Mouse (Mus musculus) intestine, embryonic 16.5 days (tissue): Measurements from ENCODE around the gene Rdh12. TPM values are rescaled to one million over a fixed set of nuclear protein-coding genes. Genes with fewer than 3 reads are reported as not detected.

Source experiments
- ATAC-seq: fragments of 200-750 bp; cut with Nextera tagmentation; 2 replicates; pipeline ENCODE4 v1.8.0; 2017; ENCODE audit warnings: moderate TSS enrichment, moderate library complexity
- H3K27ac ChIP-seq: fragments of 300-500 bp; sonication (generic); 2 replicates; pipeline ENCODE4 v1.5.1; 2014; ENCODE audit warnings: mild to moderate bottlenecking, low read length
- H3K27me3 ChIP-seq: fragments of 300-500 bp; sonication (generic); replicated peaks from 2 replicates; pipeline ENCODE4 v1.6.1; 2014; ENCODE audit warnings: low read length, control low read depth, mixed read lengths; ENCODE audit not compliant: control insufficient read depth, insufficient read depth
- H3K36me3 ChIP-seq: fragments of 300-500 bp; sonication (generic); 2 replicates; pipeline ENCODE4 v1.6.1; 2014; ENCODE audit warnings: low read length, control low read depth; ENCODE audit not compliant: control insufficient read depth, insufficient read depth
- H3K4me1 ChIP-seq: fragments of 300-500 bp; sonication (generic); 2 replicates; pipeline ENCODE4 v1.6.1; 2014; ENCODE audit warnings: low read length, control low read depth, mixed read lengths; ENCODE audit not compliant: control insufficient read depth, insufficient read depth
- H3K4me2 ChIP-seq: fragments of 300-500 bp; sonication (generic); 2 replicates; pipeline ENCODE4 v1.6.1; 2014; ENCODE audit warnings: low read depth, low read length, control low read depth
- H3K4me3 ChIP-seq: fragments of 300-500 bp; sonication (generic); 2 replicates; pipeline ENCODE4 v1.5.1; 2014; ENCODE audit warnings: mild to moderate bottlenecking, low read length
- H3K9ac ChIP-seq: fragments of 300-500 bp; sonication (generic); 2 replicates; pipeline ENCODE4 v1.6.1; 2014; ENCODE audit warnings: low read depth, low read length
- H3K9me3 ChIP-seq: fragments of 300-500 bp; sonication (generic); 2 replicates; pipeline ENCODE4 v1.6.1; 2016; ENCODE audit warnings: low read length, control low read depth; ENCODE audit not compliant: control insufficient read depth
- WGBS: fragments of 180-500 bp; shearing (Covaris S2); extraction: QIAGEN DNeasy Blood & Tissue Kit; methylation state at CpG from one replicate; pipeline ENCODE4 v1.1.7; 2014; 5-methylcytosine and 5-hydroxymethylcytosine counted together
- polyA plus RNA-seq: library from polyadenylated mRNA; unstranded; fragments of >200 nt; fragmentation: Nextera tagmentation; extraction: Ambion mirVana; gene quantifications from 2 replicates; pipeline ENCODE4 v1.2.1, GENCODE M21; 2015

Gene Rdh12
- polyA plus RNA-seq, 1 experiment from 2014 or later = 1.2 TPM

DNA sequence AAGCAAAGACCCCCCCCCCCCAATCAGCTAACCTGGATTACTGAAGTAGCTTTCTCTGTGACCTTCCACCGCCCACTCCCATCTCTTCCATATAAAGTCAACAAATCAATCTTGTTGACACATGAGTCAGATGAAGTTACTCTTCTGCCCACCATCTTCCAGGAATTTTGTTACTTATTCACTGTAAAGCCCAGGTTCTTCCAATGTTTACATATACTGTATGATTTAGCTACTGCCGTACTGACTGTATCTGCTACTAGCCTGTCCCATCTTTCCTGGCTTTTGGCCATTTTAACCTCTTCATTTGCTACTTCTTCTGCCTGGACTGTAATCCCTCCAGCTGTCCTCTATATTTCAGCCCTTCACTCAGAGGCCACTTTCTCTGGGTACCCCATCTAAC lies 33.3 kb downstream of the Rdh12 start:
- Histone ChIP-seq H3K27me3 (no peaks in the 10 kb centered on the region), H3K4me2 (no peak overlapping the region), H3K9me3 (no peaks in the 10 kb centered on the region), H3K27ac (no peak overlapping the region), H3K4me1 (no peaks in the 10 kb centered on the region), H3K36me3 (peaks cover 13% of the 10 kb centered on the region), H3K4me3 (no peak overlapping the region), H3K9ac (no peak overlapping the region)
- ATAC-seq = no peak
- 81% methylated on average over 2 of the region's 2 CpGs for WGBS

DNA sequence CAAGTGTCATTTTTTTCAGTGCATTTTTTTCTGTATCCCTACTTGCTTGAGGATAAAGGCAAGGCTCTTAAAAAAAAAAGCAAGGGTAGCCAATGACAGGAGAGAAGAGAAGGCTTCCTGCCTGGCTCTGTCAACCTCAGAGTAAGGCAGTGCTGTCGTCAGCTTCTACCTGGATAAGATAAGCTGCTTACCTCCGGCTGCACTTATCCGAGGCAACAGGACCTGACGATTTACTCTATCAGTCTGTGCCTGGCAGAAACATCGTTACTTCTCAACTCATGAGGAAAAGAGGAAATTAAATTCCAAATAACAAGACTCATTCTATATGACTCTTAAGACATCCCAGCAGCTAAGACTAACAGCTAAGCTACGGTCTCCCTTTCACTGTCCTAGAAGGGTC lies 34.2 kb downstream of the Rdh12 start:
- no peak for ATAC-seq
- Histone ChIP-seq H3K9ac (no peak overlapping the region), H3K9me3 (no peaks in the 10 kb centered on the region), H3K4me1 (no peaks in the 10 kb centered on the region), H3K4me2 (no peak overlapping the region), H3K36me3 (peaks cover 15% of the 10 kb centered on the region), H3K4me3 (no peak overlapping the region), H3K27me3 (no peaks in the 10 kb centered on the region), H3K27ac (no peak overlapping the region)
- 76% methylated on average over 6 of the region's 6 CpGs for WGBS

DNA sequence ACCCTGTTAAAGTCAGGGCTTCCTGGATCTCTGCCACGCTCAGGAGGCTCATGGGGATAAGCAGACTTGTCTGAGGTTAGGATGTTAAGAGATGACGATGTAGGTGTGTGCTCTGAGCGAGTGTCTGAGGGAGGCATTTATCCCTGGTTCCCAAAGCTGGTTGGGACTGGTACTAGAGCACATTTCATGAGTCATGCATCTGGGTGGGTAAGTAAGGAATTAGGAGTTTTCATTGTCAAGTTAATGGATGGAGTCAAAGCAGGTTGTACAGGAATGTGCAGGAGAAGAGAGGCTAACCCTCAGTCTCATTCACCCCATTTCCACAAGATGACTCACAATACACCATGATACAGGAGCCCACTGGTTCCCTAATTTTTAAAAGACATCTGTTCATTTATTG lies 39.4 kb downstream of the Rdh12 start:
- H3K27ac ChIP-seq = no peak overlapping the region
- no peaks in the 10 kb centered on the region for H3K9me3 ChIP-seq
- H3K4me1 ChIP-seq = no peaks in the 10 kb centered on the region
- no peak overlapping the region for H3K9ac ChIP-seq
- peaks cover 14% of the 10 kb centered on the region for H3K36me3 ChIP-seq
- no peaks in the 10 kb centered on the region for H3K27me3 ChIP-seq
- H3K4me2 ChIP-seq = no peak overlapping the region
- 85% methylated on average over 3 of the region's 3 CpGs for WGBS
- ATAC-seq = no peak
- H3K4me3 ChIP-seq = no peak overlapping the region

DNA sequence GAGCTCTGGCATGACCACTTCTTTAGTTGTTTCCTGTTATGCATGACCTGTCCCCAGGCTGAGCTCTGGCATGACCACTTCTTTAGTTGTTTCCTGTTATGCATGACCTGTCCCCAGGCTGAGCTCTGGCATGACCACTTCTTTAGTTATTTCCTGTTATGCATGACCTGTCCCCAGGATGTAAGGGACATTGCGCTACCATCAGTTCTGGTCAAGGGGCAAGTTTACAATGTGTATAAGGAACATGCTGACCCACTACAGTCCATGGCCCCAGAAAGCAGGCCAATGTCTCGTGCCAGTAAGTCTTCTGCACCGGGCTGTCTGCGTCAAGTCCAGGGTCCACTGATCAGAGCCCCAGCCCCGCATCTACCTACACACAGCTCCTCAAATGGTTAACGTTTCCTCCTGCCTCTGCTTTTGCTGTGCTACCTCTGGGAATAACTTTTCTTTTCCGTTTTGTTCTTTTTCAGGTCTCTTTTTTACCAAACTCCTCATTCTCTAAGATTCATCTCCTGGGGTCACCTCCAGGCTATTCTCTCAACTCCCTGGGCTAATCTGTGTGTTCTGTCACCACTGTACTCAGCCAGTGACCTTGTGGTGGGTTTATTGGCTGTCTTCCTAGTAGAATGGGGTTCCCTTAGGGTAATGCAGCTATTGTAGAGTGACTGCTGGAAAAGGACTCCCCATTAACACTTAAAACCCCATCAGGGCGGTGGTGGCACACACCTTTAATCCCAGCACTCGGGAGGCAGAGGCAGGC lies 44.8 kb downstream of the Rdh12 start:
- Histone ChIP-seq H3K4me3 (no peak overlapping the region), H3K4me2 (no peak overlapping the region), H3K9ac (no peak overlapping the region), H3K9me3 (no peaks in the 10 kb centered on the region), H3K4me1 (no peaks in the 10 kb centered on the region), H3K36me3 (peaks cover 9% of the 10 kb centered on the region; the same call in 1 of the 2 replicates), H3K27me3 (no peaks in the 10 kb centered on the region), H3K27ac (no peak overlapping the region)
- 89% methylated on average over 9 of the region's 9 CpGs for WGBS
- ATAC-seq = no peak

DNA sequence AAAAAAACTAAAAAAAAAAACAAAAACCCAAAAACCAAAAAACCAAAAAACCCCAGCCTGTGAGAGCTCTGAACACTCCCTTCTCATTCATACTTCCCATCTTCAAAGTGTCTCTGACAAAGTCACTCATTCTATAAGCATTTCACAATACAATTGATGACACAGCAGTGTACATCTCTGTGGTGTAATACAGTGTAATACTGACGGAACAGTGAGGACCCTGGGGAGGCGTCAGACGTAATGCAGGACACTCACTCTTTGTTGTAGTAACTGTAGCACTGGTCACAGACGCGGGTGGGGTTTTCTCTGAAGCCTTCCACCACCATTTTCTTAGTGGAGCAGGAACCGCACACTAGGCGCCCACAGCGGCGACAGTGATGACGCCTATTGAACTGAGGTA lies 46.3 kb downstream of the Rdh12 start:
- Histone ChIP-seq H3K9ac (no peak overlapping the region), H3K4me2 (no peak overlapping the region), H3K9me3 (no peaks in the 10 kb centered on the region), H3K36me3 (peaks cover 9% of the 10 kb centered on the region; the same call in 1 of the 2 replicates), H3K4me1 (no peaks in the 10 kb centered on the region), H3K27me3 (no peaks in the 10 kb centered on the region), H3K4me3 (no peak overlapping the region), H3K27ac (no peak overlapping the region)
- 97% methylated on average over 10 of the region's 10 CpGs for WGBS
- ATAC-seq = no peak

DNA sequence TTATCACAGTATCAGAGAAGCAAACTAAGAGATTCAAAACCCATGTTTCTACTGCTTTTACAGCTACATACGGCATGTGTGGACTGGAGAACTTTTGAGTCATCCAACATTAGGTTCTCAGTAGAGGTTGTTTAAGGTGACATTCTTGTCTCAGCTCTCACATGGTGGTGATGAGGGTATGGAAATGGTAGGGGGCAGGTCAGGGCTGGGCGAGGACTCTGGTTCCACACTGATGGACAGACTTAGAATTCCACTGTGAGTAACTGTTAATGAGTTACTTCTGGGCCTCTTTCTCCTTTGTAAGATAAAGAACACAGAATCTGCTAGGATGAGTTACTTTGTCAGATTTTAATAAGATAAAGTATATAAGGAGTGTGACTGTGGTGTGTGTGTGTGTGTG lies 51.4 kb downstream of the Rdh12 start:
- 87% methylated on average over 2 of the region's 2 CpGs for WGBS
- Histone ChIP-seq H3K4me3 (no peak overlapping the region), H3K27ac (no peak overlapping the region), H3K9me3 (no peaks in the 10 kb centered on the region), H3K4me1 (no peaks in the 10 kb centered on the region), H3K9ac (no peak overlapping the region), H3K4me2 (no peak overlapping the region), H3K36me3 (no peaks in the 10 kb centered on the region; the same call in 1 of the 2 replicates), H3K27me3 (no peaks in the 10 kb centered on the region)
- ATAC-seq = no peak

DNA sequence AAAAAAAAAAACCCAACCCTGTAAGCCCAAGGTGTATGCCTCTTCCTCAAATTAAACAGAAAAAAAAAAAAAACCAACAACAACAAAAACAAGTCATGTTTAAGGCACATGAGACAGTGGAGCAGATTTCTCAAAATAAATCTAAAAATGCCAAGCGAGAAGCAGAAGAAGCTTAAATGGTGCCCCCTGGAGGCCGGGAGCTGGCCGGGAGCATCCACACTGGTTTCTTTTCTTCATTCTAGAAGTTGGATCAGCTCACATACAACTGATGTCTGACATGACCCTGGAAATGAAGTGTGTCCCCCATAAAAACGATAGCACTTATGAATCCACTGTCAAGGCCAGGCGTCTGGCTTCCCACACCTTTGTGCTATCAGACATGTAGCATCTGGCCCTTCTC lies 52.3 kb downstream of the Rdh12 start:
- 55% methylated on average over 5 of the region's 5 CpGs for WGBS
- H3K4me1 ChIP-seq = no peaks in the 10 kb centered on the region
- no peaks in the 10 kb centered on the region; the same call in 1 of the 2 replicates for H3K36me3 ChIP-seq
- no peaks in the 10 kb centered on the region for H3K9me3 ChIP-seq
- no peak overlapping the region for H3K4me2 ChIP-seq
- H3K27me3 ChIP-seq = no peaks in the 10 kb centered on the region
- no peak overlapping the region for H3K4me3 ChIP-seq
- no peak for ATAC-seq
- no peak overlapping the region for H3K27ac ChIP-seq
- no peak overlapping the region for H3K9ac ChIP-seq

Other genes with a start within 250 kb of the Rdh12 start
- gene Tmem229b, start 201.3 kb upstream of the Rdh12 start, polyA plus RNA-seq = 5.1 and 5.3 TPM in 2 replicates
- gene Plekhh1, start 179.8 kb upstream of the Rdh12 start, polyA plus RNA-seq = 7.5 and 9.0 TPM in 2 replicates
- 26.2 and 27.6 TPM in 2 replicates for gene Pigh, start 119.3 kb upstream of the Rdh12 start, polyA plus RNA-seq
- 0.75 and 0.82 TPM in 2 replicates for gene Arg2, start 78.1 kb upstream of the Rdh12 start, polyA plus RNA-seq
- 111 and 117 TPM in 2 replicates for gene Vti1b, start 36.2 kb upstream of the Rdh12 start, polyA plus RNA-seq
- gene Rdh11, start 16.6 kb upstream of the Rdh12 start, polyA plus RNA-seq = 37.4 and 39.0 TPM in 2 replicates
- 12.3 and 12.5 TPM in 2 replicates for gene Zfyve26, start 87.4 kb downstream of the Rdh12 start, polyA plus RNA-seq
- 6.2 and 6.8 TPM in 2 replicates for gene Rad51b, start 88.4 kb downstream of the Rdh12 start, polyA plus RNA-seq